Mouse (Mus musculus) urinary bladder, postnatal 4 days (tissue): ENCODE data around the gene Il1rl1.
A peak's percentile ranks its signal among the peaks of the same experiment; 100 is the strongest.

ENCODE experiments used
- DNase-seq, 2 experiments: peaks; one replicate each; pipeline ENCODE4 v3.0.0; 2021 to 2022; ENCODE audit warnings: low spot score in 2 of 2

Gene Il1rl1

GRCm38 (mm10) chr1:40428910-40429675 lies at the start of gene Il1rl1:
Il1rl1 (plus strand) TSS chr1:40429570.
- DNase-seq = peak in 1 of 2 experiments; percentile 1

DNA sequence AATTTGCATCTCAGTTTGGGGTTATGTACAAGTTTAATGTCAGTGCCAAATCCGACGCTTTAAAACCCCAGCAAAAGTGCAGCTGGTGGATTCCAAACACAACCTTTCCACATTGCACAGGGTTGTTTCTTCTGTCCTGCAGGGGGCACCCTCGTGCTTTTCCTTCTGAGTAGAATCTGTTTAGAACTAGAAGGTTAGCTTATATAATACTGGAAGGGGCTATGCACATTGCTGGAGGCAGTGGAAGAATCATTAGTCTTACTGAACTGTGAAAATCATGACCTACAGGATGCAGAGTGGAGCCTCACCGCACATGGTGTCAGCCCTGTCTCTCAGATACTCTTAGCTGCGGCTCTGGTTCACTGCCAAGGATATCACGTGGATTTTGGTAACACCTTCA lies 49.3 kb upstream of the Il1rl1 start:
- peak in 1 of 2 experiments; percentile 74 for DNase-seq

- DNase-seq = no peak
Measured at GRCm38 (mm10) chr1:40380990-40381389, 48.4 kb upstream of the Il1rl1 start.

DNA sequence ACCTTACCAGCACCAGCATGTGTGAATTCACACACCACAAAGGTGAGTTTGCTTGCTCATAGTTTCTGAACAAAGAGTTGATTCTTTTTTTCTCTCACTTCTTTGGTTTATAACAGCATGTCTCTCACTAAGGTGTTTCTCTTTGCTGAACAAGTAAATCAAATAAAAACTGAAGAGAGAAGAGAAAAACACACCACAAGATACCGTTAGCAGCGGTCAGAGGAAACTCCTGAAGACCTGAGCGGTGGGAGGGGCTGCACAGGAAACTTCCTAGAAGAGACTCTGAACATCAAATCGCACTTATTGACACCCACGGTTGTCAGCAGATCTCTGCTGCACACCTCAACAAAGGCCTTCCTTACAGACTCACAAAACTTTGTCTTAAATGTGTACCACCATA lies 46.5 kb upstream of the Il1rl1 start:
- no peak for DNase-seq

DNA sequence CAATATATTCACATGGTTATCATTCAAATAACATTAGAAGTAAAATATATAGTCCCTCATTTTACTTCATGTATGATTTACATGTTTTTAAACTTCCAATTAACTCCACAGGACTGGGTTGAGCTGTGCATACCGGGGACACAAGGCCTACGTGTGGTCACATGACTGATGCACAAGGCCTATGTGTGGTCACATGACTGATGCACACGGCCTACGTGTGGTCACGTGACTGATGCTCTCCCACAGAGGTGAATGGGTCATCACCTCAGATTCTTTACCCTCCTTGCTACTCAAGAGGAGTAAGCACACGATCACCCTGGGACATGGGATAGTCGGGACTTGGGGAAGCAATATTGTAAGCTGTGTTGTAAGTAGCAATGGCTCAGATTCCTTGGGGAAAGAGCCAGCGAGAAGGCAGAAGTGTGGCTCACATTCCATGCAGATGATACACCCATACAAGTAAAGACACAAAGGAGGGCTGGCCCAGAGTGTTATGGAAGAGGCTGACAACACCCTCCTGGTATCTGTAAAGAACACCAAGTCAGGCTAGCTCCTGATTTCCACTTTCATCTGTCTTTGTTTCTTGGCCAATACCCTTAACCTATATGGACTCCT lies 44.3 kb upstream of the Il1rl1 start:
- DNase-seq = no peak

DNA sequence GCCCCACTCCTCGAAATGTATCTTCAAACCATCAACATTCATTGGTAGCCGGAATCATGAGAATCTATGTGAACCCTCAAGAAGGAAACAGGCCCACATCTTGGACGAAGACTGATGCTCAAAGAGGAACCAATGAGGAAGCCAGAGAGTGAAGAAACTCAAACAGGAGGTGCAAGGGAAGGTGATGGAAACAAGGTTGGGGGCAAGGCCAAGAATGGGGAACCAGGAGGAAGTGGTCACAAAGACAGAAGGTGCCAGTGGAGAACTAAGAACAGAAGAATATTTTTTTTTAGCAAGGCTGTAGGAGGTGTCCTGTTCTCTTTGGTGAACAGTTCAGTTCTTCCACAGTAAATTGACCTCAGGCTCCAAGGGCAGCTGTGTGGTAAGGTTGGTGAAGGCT lies 38.0 kb upstream of the Il1rl1 start:
- no peak for DNase-seq

DNA sequence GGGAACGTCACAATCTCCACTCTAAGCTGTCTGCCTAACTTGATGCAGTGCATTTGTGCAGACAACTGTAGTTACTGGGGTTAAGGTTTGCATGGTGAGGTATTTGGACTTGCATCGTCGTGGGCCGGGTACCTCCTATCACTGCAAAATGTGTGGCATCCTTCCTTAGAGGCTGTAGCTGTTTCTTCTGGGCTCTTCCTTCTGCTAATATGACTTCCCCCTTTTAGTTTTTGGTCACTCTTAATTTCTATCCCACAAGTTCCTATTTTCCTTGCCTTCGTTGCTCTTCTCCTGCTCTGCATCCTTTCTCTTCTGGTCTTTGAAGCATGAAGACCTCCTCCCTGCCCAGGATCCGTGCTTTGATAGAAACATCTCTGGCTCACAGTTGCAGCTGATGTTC lies 36.8 kb upstream of the Il1rl1 start:
- DNase-seq = no peak

- DNase-seq = no peak
Measured at GRCm38 (mm10) chr1:40393214-40393613, 36.2 kb upstream of the Il1rl1 start.

DNA sequence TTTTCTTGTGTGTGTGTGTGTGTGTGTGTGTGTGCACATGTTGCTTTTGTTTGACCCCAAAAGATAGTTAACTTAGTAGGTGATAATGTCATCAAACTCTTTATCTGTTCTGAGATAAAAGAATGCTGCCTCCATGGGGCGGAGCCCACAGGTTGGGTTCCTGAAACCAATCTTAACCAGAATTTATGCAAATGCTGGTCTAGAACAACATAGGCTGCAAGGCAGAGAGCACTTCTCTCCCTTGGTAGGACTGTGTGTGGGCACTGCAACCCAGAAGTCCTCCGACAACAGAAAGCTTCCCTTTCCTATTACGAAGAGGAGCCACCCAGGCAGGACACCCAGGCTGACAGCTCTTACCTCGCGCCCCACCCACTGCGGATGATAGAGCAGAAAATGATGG lies 29.7 kb upstream of the Il1rl1 start:
- no peak for DNase-seq

DNA sequence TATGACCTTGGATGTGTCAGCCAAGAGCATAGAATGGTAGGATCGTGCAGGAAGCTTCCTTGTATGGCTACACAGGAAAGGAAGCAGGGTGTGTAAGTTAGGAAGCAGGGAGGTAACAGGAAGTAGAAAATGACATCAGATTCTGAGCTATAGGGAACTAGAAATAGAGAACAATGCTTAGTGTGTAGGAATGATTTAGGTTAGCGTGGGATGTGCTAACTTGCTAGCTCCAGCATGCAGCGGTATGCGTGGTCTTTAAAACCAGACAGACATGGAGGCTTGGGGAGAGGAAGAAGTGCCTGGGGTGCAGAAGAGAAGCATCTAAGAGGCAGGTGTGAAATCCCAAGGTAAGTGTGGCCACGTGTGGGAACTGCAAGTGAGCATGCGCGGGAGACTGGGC lies 24.7 kb upstream of the Il1rl1 start:
- DNase-seq = no peak

GRCm38 (mm10) chr1:40409882-40410281 lies 19.5 kb upstream of the Il1rl1 start:
- DNase-seq = no peak

GRCm38 (mm10) chr1:40413039-40413438 lies 16.3 kb upstream of the Il1rl1 start:
- no peak for DNase-seq

GRCm38 (mm10) chr1:40414276-40414675 lies 15.1 kb upstream of the Il1rl1 start:
- no peak for DNase-seq

- DNase-seq = no peak
Measured at GRCm38 (mm10) chr1:40414863-40415656, 14.3 kb upstream of the Il1rl1 start.

- DNase-seq = no peak
Measured at GRCm38 (mm10) chr1:40417034-40417433, 12.3 kb upstream of the Il1rl1 start.

DNA sequence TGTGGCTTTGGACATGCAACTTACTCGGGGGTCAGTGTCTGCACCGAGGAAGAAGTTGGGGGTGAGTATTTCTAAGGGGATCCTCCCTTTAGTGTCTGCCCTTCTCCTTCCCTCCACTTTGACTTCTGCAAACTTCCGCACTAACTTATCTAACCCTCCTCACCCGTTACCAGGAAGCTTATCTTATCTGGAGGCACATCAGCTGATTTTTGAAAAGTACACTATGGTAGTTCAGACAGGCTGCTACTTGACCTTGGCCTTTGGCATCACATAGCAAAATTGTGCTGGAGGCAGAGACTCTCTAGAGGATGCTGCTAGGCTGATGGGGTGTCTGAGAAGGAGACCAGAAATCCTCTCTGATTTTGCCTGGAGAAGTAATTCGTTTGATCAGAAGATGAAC lies 10.9 kb upstream of the Il1rl1 start:
- no peak for DNase-seq

DNA sequence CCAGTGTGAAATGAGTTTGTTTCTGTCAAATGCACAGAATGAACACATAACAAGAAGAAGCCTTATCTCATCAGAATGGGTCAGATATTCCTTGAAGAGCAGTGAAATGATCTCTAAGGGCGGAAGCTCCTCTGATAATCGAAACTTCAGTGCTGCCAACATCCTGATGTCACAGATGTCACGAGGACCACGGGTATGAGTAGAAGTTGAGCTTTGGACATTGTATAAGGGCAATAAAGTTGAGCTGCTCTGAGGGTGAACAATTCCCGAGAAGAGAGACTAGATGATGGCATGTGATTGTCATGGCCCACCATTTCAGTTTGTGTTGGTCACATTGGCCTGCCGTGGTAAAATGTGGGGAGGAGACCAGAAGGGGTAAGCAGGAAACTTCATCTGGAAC lies 5.5 kb upstream of the Il1rl1 start:
- no peak for DNase-seq

- no peak for DNase-seq
Measured at GRCm38 (mm10) chr1:40427270-40427669, 2.1 kb upstream of the Il1rl1 start.

DNA sequence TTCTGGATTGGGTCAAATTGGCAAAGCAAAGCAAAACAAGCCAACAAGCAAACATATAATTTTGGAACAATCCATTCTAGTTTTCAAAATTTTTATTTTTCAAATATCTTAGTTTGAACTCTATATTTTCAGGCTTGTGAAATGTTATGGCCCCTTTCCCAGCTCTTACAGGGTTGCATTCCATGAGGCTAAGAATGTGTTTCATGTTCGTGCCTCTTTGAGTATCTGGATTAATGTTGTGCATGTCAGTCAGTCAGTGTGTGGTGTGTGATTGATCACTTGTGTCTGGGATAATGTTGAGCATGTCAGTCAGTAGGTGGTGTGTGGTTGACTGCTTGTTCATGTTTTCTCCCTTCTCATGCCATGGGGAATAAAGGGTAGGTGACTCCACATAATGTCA lies 1.5 kb upstream of the Il1rl1 start:
- DNase-seq = no peak

- DNase-seq = no peak
Measured at GRCm38 (mm10) chr1:40430143-40430834, 919 bp downstream of the Il1rl1 start.

- DNase-seq = no peak
Measured at GRCm38 (mm10) chr1:40432169-40432568, 2.8 kb downstream of the Il1rl1 start.

DNA sequence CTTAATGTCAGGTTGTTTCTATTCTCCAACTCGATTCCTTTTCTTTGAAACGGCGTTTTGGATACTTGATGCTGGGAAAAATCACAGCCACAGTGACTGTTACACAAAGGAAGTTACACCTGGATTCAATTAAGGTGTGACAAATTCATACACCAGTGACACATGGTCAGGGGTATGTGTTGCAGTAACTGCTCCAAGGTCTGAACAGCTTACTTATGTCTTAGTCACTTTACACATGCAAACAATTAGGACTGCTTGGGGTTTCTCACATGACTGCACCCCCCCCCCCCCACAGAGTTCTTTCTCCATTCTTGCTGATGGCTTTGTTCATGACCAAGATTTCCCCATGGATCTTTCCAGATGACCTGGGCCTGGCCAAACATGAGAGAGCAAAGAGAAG lies 6.6 kb downstream of the Il1rl1 start:
- no peak for DNase-seq
